Mouse (Mus musculus) MEL (cell line): Measurements from ENCODE around the gene Uevld.

Experiments used
- CTCF ChIP-seq, 3 experiments: IDR thresholded peaks in 2 of 3; conservative IDR thresholded peaks in 1 of 3; 2 replicates each; pipeline ENCODE4 v1.5.1; 2011 to 2012; ENCODE audit warnings: low read length in 3 of 3, low read depth in 2 of 3, mild to moderate bottlenecking in 2 of 3, improper control_type of control experiment in 1 of 3, inconsistent platforms in 1 of 3, mixed read lengths in 1 of 3, moderate library complexity in 1 of 3; ENCODE audit not compliant: control insufficient read depth in 1 of 3, insufficient read depth in 1 of 3, poor library complexity in 1 of 3, severe bottlenecking in 1 of 3
- EP300 ChIP-seq, 2 experiments: IDR thresholded peaks; 2 replicates each; pipeline ENCODE4 v1.6.1; 2011; ENCODE audit warnings: improper control_type of control experiment in 2 of 2, low read length in 2 of 2, low read depth in 1 of 2, mild to moderate bottlenecking in 1 of 2
- JUND ChIP-seq: IDR thresholded peaks from 2 replicates; pipeline ENCODE4 v1.6.1; 2011; ENCODE audit warnings: low read depth, mild to moderate bottlenecking, improper control_type of control experiment, low read length
- POLR2A ChIP-seq, 2 experiments: IDR thresholded peaks; 2 replicates each; pipeline ENCODE4 v1.6.1; 2011 to 2012; ENCODE audit warnings: low read length in 2 of 2, mild to moderate bottlenecking in 2 of 2, control low read depth in 1 of 2, improper control_type of control experiment in 1 of 2, low read depth in 1 of 2, moderate library complexity in 1 of 2; ENCODE audit not compliant: control insufficient read depth in 1 of 2, insufficient read depth in 1 of 2, poor library complexity in 1 of 2
- POLR2AphosphoS2 ChIP-seq: IDR thresholded peaks from 2 replicates; pipeline ENCODE4 v1.6.1; 2011; ENCODE audit warnings: low read length, improper control_type of control experiment
- RCOR1 ChIP-seq: IDR thresholded peaks from 2 replicates; pipeline ENCODE4 v1.6.1; 2012; ENCODE audit warnings: low read depth, mild to moderate bottlenecking, inconsistent platforms, low read length, improper control_type of control experiment
- TCF12 ChIP-seq: IDR thresholded peaks from 2 replicates; pipeline ENCODE4 v1.6.1; 2014; ENCODE audit warnings: low read depth, mild to moderate bottlenecking, inconsistent platforms, low read length, improper control_type of control experiment, moderate library complexity
- ZKSCAN1 ChIP-seq: IDR thresholded peaks from 2 replicates; pipeline ENCODE4 v1.6.1; 2012; ENCODE audit warnings: low read depth, mild to moderate bottlenecking, inconsistent platforms, low read length, improper control_type of control experiment, moderate library complexity

- TF ChIP-seq POLR2A (IDR thresholded peaks at IDR 0.05; ENCODE audit: control insufficient read depth in 1 of 2, insufficient read depth in 1 of 2, low read depth in 1 of 2, low read length in 2 of 2, poor library complexity in 1 of 2), result no peak
- no peak for TF ChIP-seq CTCF (IDR thresholded peaks at IDR 0.05 in 2 of 3, conservative IDR thresholded peaks at IDR 0.05 in 1 of 3; ENCODE audit: control insufficient read depth in 1 of 3, insufficient read depth in 1 of 3, low read depth in 2 of 3, low read length in 3 of 3, poor library complexity in 1 of 3, severe bottlenecking in 1 of 3)
- TF ChIP-seq POLR2AphosphoS2, result no peak
- TF ChIP-seq JUND, result no peak
- TF ChIP-seq EP300 (IDR thresholded peaks at IDR 0.05; ENCODE audit: low read depth in 1 of 2, low read length in 2 of 2), result no peak
- no peak for TF ChIP-seq ZKSCAN1
- TF ChIP-seq RCOR1, result no peak
- no peak for TF ChIP-seq TCF12
Measured at GRCm38 (mm10) chr7:46880992-46881391, 77.3 kb downstream of the Uevld start.
